Mouse (Mus musculus): ENCODE measurements around the gene Akain1. TPM values are rescaled to one million over a fixed set of nuclear protein-coding genes. Genes with fewer than 3 reads are reported as not detected.

Akain1 gene
- polyA plus RNA-seq, 1 experiment from 2014 or later, result not detected

GRCm38 (mm10) chr17:69487884-69488283 is 48.8 kb downstream of the Akain1 start:
- ATAC-seq (ENCODE audit: insufficient number of reproducible peaks, low FRiP score, low TSS enrichment, low read depth), result no peak
- Histone ChIP-seq H3K27ac (no peak overlapping the region), H3K36me3 (no peaks in the 10 kb centered on the region), H3K27me3 (no peaks in the 10 kb centered on the region), H3K9me3 (no peaks in the 10 kb centered on the region), H3K9ac (no peak overlapping the region), H3K4me1 (no peaks in the 10 kb centered on the region), H3K4me3 (no peak overlapping the region), H3K4me2 (no peak overlapping the region)
- WGBS, result 94% methylated on average over 6 of the region's 6 CpGs

GRCm38 (mm10) chr17:69488826-69489225 is 49.7 kb downstream of the Akain1 start:
- Histone ChIP-seq H3K4me2 (no peak overlapping the region), H3K4me3 (no peak overlapping the region), H3K4me1 (no peaks in the 10 kb centered on the region), H3K27me3 (no peaks in the 10 kb centered on the region), H3K36me3 (no peaks in the 10 kb centered on the region), H3K9ac (no peak overlapping the region), H3K27ac (no peak overlapping the region), H3K9me3 (no peaks in the 10 kb centered on the region)
- no peak for ATAC-seq (ENCODE audit: insufficient number of reproducible peaks, low FRiP score, low TSS enrichment, low read depth)
- 89% methylated on average over 5 of the region's 5 CpGs for WGBS

GRCm38 (mm10) chr17:69492368-69492767 is 53.2 kb downstream of the Akain1 start:
- Histone ChIP-seq H3K4me1 (no peaks in the 10 kb centered on the region), H3K4me3 (no peak overlapping the region), H3K27ac (no peak overlapping the region), H3K4me2 (no peak overlapping the region), H3K27me3 (no peaks in the 10 kb centered on the region), H3K9ac (no peak overlapping the region), H3K9me3 (no peaks in the 10 kb centered on the region), H3K36me3 (no peaks in the 10 kb centered on the region)
- ATAC-seq (ENCODE audit: insufficient number of reproducible peaks, low FRiP score, low TSS enrichment, low read depth), result no peak
- WGBS, result 69% methylated on average over 6 of the region's 6 CpGs

GRCm38 (mm10) chr17:69495531-69495930 is 56.4 kb downstream of the Akain1 start:
- ATAC-seq (ENCODE audit: insufficient number of reproducible peaks, low FRiP score, low TSS enrichment, low read depth), result no peak
- Histone ChIP-seq H3K9ac (no peak overlapping the region), H3K36me3 (no peaks in the 10 kb centered on the region), H3K4me2 (no peak overlapping the region), H3K27ac (no peak overlapping the region), H3K9me3 (no peaks in the 10 kb centered on the region), H3K27me3 (no peaks in the 10 kb centered on the region), H3K4me3 (no peak overlapping the region), H3K4me1 (no peaks in the 10 kb centered on the region)
- WGBS, result 40% methylated on average over 2 of the region's 2 CpGs

- H3K4me2 ChIP-seq, result no peak overlapping the region
- no peaks in the 10 kb centered on the region for H3K27me3 ChIP-seq
- H3K4me3 ChIP-seq, result no peak overlapping the region
- H3K9ac ChIP-seq, result no peak overlapping the region
- WGBS, result 56% methylated on average over 3 of the region's 3 CpGs
- H3K27ac ChIP-seq, result no peak overlapping the region
- no peaks in the 10 kb centered on the region for H3K4me1 ChIP-seq
- no peaks in the 10 kb centered on the region for H3K9me3 ChIP-seq
- no peaks in the 10 kb centered on the region for H3K36me3 ChIP-seq
- no peak for ATAC-seq (ENCODE audit: insufficient number of reproducible peaks, low FRiP score, low TSS enrichment, low read depth)
These were observed 57.0 kb downstream of the Akain1 start for GRCm38 (mm10) chr17:69496125-69496524.

- Histone ChIP-seq H3K9ac (no peak overlapping the region), H3K4me1 (no peaks in the 10 kb centered on the region), H3K27me3 (no peaks in the 10 kb centered on the region), H3K4me2 (no peak overlapping the region), H3K4me3 (no peak overlapping the region), H3K36me3 (no peaks in the 10 kb centered on the region), H3K9me3 (no peaks in the 10 kb centered on the region), H3K27ac (no peak overlapping the region)
- 72% methylated on average over 4 of the region's 4 CpGs for WGBS
- no peak for ATAC-seq (ENCODE audit: insufficient number of reproducible peaks, low FRiP score, low TSS enrichment, low read depth)
These were observed 58.2 kb downstream of the Akain1 start for GRCm38 (mm10) chr17:69497315-69497714.

- no peak overlapping the region for H3K9ac ChIP-seq
- no peaks in the 10 kb centered on the region for H3K9me3 ChIP-seq
- no peaks in the 10 kb centered on the region for H3K36me3 ChIP-seq
- H3K4me2 ChIP-seq, result no peak overlapping the region
- H3K4me3 ChIP-seq, result no peak overlapping the region
- H3K27ac ChIP-seq, result no peak overlapping the region
- H3K27me3 ChIP-seq, result no peaks in the 10 kb centered on the region
- 44% methylated on average over 2 of the region's 2 CpGs for WGBS
- H3K4me1 ChIP-seq, result no peaks in the 10 kb centered on the region
- ATAC-seq (ENCODE audit: insufficient number of reproducible peaks, low FRiP score, low TSS enrichment, low read depth), result no peak
These were observed 59.8 kb downstream of the Akain1 start for GRCm38 (mm10) chr17:69498913-69499312.

- H3K9me3 ChIP-seq, result no peaks in the 10 kb centered on the region
- H3K36me3 ChIP-seq, result no peaks in the 10 kb centered on the region
- no peak overlapping the region for H3K27ac ChIP-seq
- WGBS, result 31% methylated on average over 6 of the region's 6 CpGs
- no peaks in the 10 kb centered on the region for H3K27me3 ChIP-seq
- no peak for ATAC-seq (ENCODE audit: insufficient number of reproducible peaks, low FRiP score, low TSS enrichment, low read depth)
- no peak overlapping the region for H3K9ac ChIP-seq
- H3K4me3 ChIP-seq, result no peak overlapping the region
- no peak overlapping the region for H3K4me2 ChIP-seq
- no peaks in the 10 kb centered on the region for H3K4me1 ChIP-seq
These were observed 60.3 kb downstream of the Akain1 start for GRCm38 (mm10) chr17:69499441-69499840.

GRCm38 (mm10) chr17:69506070-69506469 is 66.9 kb downstream of the Akain1 start:
- no peak for ATAC-seq (ENCODE audit: insufficient number of reproducible peaks, low FRiP score, low TSS enrichment, low read depth)
- Histone ChIP-seq H3K9ac (no peak overlapping the region), H3K27me3 (no peaks in the 10 kb centered on the region), H3K4me1 (no peaks in the 10 kb centered on the region), H3K36me3 (no peaks in the 10 kb centered on the region), H3K4me2 (no peak overlapping the region), H3K27ac (no peak overlapping the region), H3K9me3 (no peaks in the 10 kb centered on the region), H3K4me3 (no peak overlapping the region)
- 44% methylated on average over 3 of the region's 3 CpGs for WGBS

GRCm38 (mm10) chr17:69516344-69516907 is 77.3 kb downstream of the Akain1 start:
- no peak overlapping the region for H3K4me3 ChIP-seq
- no peak for ATAC-seq (ENCODE audit: insufficient number of reproducible peaks, low FRiP score, low TSS enrichment, low read depth)
- no peaks in the 10 kb centered on the region for H3K27me3 ChIP-seq
- no peaks in the 10 kb centered on the region for H3K4me1 ChIP-seq
- H3K9me3 ChIP-seq, result no peaks in the 10 kb centered on the region
- no peaks in the 10 kb centered on the region for H3K36me3 ChIP-seq
- no peak overlapping the region for H3K27ac ChIP-seq
- 68% methylated on average over 4 of the region's 4 CpGs for WGBS
- no peak overlapping the region for H3K9ac ChIP-seq
- H3K4me2 ChIP-seq, result no peak overlapping the region

GRCm38 (mm10) chr17:69531472-69531871 is 92.3 kb downstream of the Akain1 start:
- Histone ChIP-seq H3K4me1 (0 out of 2 replicates have a peak, but pooled peaks cover 2% of the 10 kb centered on the region), H3K4me2 (no peak overlapping the region), H3K9me3 (no peaks in the 10 kb centered on the region), H3K36me3 (no peaks in the 10 kb centered on the region), H3K4me3 (no peak overlapping the region), H3K9ac (no peak overlapping the region), H3K27ac (no peak overlapping the region), H3K27me3 (no peaks in the 10 kb centered on the region)
- ATAC-seq (ENCODE audit: insufficient number of reproducible peaks, low FRiP score, low TSS enrichment, low read depth), result no peak
- 23% methylated on average over 5 of the region's 5 CpGs for WGBS

Data from limb, embryonic 15.5 days (tissue).